Mouse (Mus musculus): ENCODE results near the gene Ttc7b. TPM values are rescaled to one million over a fixed set of nuclear protein-coding genes. Genes with fewer than 3 reads are reported as not detected.

Ttc7b gene
- total RNA-seq, 1 experiment, result 19.0 TPM

DNA sequence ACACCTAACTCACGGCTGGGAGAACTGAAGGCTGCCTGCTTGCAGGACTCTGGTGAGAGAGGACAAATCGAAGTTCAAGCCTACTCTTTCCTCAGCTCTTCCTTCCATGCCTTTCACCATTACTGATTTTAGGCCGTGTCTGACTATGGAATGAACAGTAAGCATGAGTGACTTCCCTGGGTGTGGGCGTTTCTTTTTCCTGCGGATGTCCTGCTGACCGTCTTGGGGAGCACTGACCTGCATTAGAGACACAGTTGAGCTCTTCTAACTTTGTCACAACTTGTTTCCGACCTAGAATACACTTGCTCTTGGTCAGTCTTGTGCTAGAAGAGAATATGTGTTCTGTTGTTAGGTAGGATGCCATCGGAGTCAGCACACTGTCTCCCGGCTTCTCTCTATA lies 50.3 kb downstream of the Ttc7b start:
- Histone ChIP-seq H3K27ac (ENCODE audit: insufficient read depth, low read depth, low read length, poor library complexity, severe bottlenecking) (0 out of 2 replicates have a peak overlapping the region, but pooled peaks have one; percentile 19), H3K4me3 (ENCODE audit: insufficient read depth in 1 of 2, low read depth in 1 of 2, low read length in 2 of 2, poor library complexity in 1 of 2, severe bottlenecking in 1 of 2) (no peak overlapping the region), H3K9me3 (ENCODE audit: control insufficient read depth, insufficient read depth, low read depth, low read length) (no peaks in the 10 kb centered on the region), H3K9ac (ENCODE audit: insufficient read depth, low read depth, low read length, poor library complexity, severe bottlenecking) (no peak overlapping the region), H3K36me3 (ENCODE audit: control insufficient read depth, insufficient read depth, low read length, poor library complexity, severe bottlenecking) (peaks cover 2% of the 10 kb centered on the region; the same call in 1 of the 2 replicates), H3K4me1 (ENCODE audit: control insufficient read depth in 2 of 2, insufficient read depth in 2 of 2, low read length in 2 of 2, poor library complexity in 1 of 2) (peaks cover 1 to 2% of the 10 kb centered on the region in 2 experiments; a peak in 2 of 4 replicates)
- TF ChIP-seq MAFK (IDR thresholded peaks at IDR 0.05; ENCODE audit: insufficient read depth, low read depth, low read length) (no peak), ZC3H11A (IDR thresholded peaks at IDR 0.05; ENCODE audit: borderline replicate concordance, low read depth, low read length) (no peak), HCFC1 (IDR thresholded peaks at IDR 0.05; ENCODE audit: borderline replicate concordance, insufficient read depth, low read length) (no peak), CHD2 (IDR thresholded peaks at IDR 0.05; ENCODE audit: low read depth, low read length) (no peak), ZNF384 (IDR thresholded peaks at IDR 0.05; ENCODE audit: low read depth, low read length) (no peak)
- no peak for DNase-seq (ENCODE audit: low read depth, low spot score)
- in situ Hi-C loops (cut with MboI; ENCODE audit: low sequenced_read_pairs in 2 of 2, unreplicated experiment in 2 of 2), result no loop called here

- Histone ChIP-seq H3K4me3 (ENCODE audit: insufficient read depth in 1 of 2, low read depth in 1 of 2, low read length in 2 of 2, poor library complexity in 1 of 2, severe bottlenecking in 1 of 2) (no peak overlapping the region), H3K27ac (ENCODE audit: insufficient read depth, low read depth, low read length, poor library complexity, severe bottlenecking) (0 out of 2 replicates have a peak overlapping the region, but pooled peaks have one; percentile 19), H3K4me1 (ENCODE audit: control insufficient read depth in 2 of 2, insufficient read depth in 2 of 2, low read length in 2 of 2, poor library complexity in 1 of 2) (peaks cover 1 to 2% of the 10 kb centered on the region in 2 experiments; a peak in 2 of 4 replicates), H3K36me3 (ENCODE audit: control insufficient read depth, insufficient read depth, low read length, poor library complexity, severe bottlenecking) (peaks cover 2% of the 10 kb centered on the region; the same call in 1 of the 2 replicates), H3K9ac (ENCODE audit: insufficient read depth, low read depth, low read length, poor library complexity, severe bottlenecking) (no peak overlapping the region), H3K9me3 (ENCODE audit: control insufficient read depth, insufficient read depth, low read depth, low read length) (no peaks in the 10 kb centered on the region)
- no peak for DNase-seq (ENCODE audit: low read depth, low spot score)
- TF ChIP-seq CHD2 (IDR thresholded peaks at IDR 0.05; ENCODE audit: low read depth, low read length) (no peak), HCFC1 (IDR thresholded peaks at IDR 0.05; ENCODE audit: borderline replicate concordance, insufficient read depth, low read length) (no peak)
- in situ Hi-C loops (cut with MboI; ENCODE audit: low sequenced_read_pairs in 2 of 2, unreplicated experiment in 2 of 2), result no loop called here
Measured at GRCm38 (mm10) chr12:100469503-100470293, 50.9 kb downstream of the Ttc7b start.

DNA sequence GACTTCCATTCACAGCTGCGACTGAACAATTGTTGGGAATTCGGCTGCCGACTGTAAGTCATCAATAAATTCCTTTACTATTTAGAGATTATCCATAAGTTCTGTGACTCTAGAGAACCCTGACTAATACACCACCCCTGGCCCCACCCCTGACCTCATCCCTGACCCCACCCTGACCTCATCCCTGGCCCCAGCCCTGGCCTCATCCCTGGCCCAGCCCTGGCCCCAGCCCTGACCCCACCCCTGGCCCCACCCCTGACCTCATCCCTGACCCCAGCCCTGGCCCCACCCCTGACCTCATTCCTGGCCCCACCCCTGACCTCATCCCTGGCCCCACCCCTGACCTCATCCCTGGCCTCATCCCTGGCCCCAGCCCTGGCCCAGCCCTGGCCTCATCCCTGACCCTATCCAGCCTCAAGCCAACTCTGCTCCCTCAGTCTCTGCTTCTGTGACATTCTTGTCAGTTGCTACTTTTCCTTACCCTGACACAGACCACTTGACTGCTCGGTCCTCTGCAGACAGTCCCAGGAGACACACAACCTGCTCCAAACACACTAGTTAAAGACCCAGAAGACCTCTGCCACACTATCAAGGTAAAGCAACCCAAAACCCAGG lies 55.4 kb downstream of the Ttc7b start:
- no peak overlapping the region for H3K4me3 ChIP-seq (ENCODE audit: insufficient read depth in 1 of 2, low read depth in 1 of 2, low read length in 2 of 2, poor library complexity in 1 of 2, severe bottlenecking in 1 of 2)
- TF ChIP-seq MAFK (IDR thresholded peaks at IDR 0.05; ENCODE audit: insufficient read depth, low read depth, low read length), result no peak
- no peak for TF ChIP-seq ZNF384 (IDR thresholded peaks at IDR 0.05; ENCODE audit: low read depth, low read length)
- TF ChIP-seq HCFC1 (IDR thresholded peaks at IDR 0.05; ENCODE audit: borderline replicate concordance, insufficient read depth, low read length), result no peak
- TF ChIP-seq ZC3H11A (IDR thresholded peaks at IDR 0.05; ENCODE audit: borderline replicate concordance, low read depth, low read length), result no peak
- TF ChIP-seq CHD2 (IDR thresholded peaks at IDR 0.05; ENCODE audit: low read depth, low read length), result no peak
- peaks cover 1 to 2% of the 10 kb centered on the region in 2 experiments; a peak in 2 of 4 replicates for H3K4me1 ChIP-seq (ENCODE audit: control insufficient read depth in 2 of 2, insufficient read depth in 2 of 2, low read length in 2 of 2, poor library complexity in 1 of 2)
- peaks cover 2% of the 10 kb centered on the region; the same call in 1 of the 2 replicates for H3K36me3 ChIP-seq (ENCODE audit: control insufficient read depth, insufficient read depth, low read length, poor library complexity, severe bottlenecking)
- H3K9ac ChIP-seq (ENCODE audit: insufficient read depth, low read depth, low read length, poor library complexity, severe bottlenecking), result no peak overlapping the region
- in situ Hi-C loops (cut with MboI; ENCODE audit: low sequenced_read_pairs in 2 of 2, unreplicated experiment in 2 of 2), result no loop called here
- no peaks in the 10 kb centered on the region for H3K9me3 ChIP-seq (ENCODE audit: control insufficient read depth, insufficient read depth, low read depth, low read length)
- DNase-seq (ENCODE audit: low read depth, low spot score), result no peak
- no peak overlapping the region; the same call in 1 of the 2 replicates for H3K27ac ChIP-seq (ENCODE audit: insufficient read depth, low read depth, low read length, poor library complexity, severe bottlenecking)

DNA sequence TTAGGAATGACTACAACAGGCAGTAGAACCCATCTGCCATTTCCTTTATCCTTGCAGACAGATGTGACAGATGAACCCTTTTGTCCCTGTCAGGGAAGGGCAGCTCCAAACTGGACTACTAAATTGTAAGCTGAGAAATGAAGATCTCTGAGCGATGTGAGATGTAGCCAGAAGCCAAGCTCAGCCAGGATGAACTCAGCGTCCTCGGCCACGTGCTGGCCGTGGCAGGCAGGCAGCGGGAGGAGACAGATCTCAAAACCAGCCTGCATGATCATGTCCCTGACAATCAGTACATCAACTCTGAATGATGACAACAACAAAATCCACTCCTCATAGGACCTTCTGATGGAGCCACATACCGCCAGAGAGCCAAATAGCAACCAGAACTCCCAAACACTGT lies 62.9 kb downstream of the Ttc7b start:
- in situ Hi-C loops (cut with MboI; ENCODE audit: low sequenced_read_pairs in 2 of 2, unreplicated experiment in 2 of 2), result no loop called here
- TF ChIP-seq MAFK (IDR thresholded peaks at IDR 0.05; ENCODE audit: insufficient read depth, low read depth, low read length) (no peak), HCFC1 (IDR thresholded peaks at IDR 0.05; ENCODE audit: borderline replicate concordance, insufficient read depth, low read length) (no peak), ZNF384 (IDR thresholded peaks at IDR 0.05; ENCODE audit: low read depth, low read length) (no peak), CHD2 (IDR thresholded peaks at IDR 0.05; ENCODE audit: low read depth, low read length) (no peak), ZC3H11A (IDR thresholded peaks at IDR 0.05; ENCODE audit: borderline replicate concordance, low read depth, low read length) (no peak)
- DNase-seq (ENCODE audit: low read depth, low spot score), result no peak
- H3K9me3 ChIP-seq (ENCODE audit: control insufficient read depth, insufficient read depth, low read depth, low read length), result no peaks in the 10 kb centered on the region
- peaks cover 0 to 2% of the 10 kb centered on the region in 2 experiments; a peak in 1 of 4 replicates for H3K4me1 ChIP-seq (ENCODE audit: control insufficient read depth in 2 of 2, insufficient read depth in 2 of 2, low read length in 2 of 2, poor library complexity in 1 of 2)
- H3K4me3 ChIP-seq (ENCODE audit: insufficient read depth in 1 of 2, low read depth in 1 of 2, low read length in 2 of 2, poor library complexity in 1 of 2, severe bottlenecking in 1 of 2), result no peak overlapping the region
- H3K36me3 ChIP-seq (ENCODE audit: control insufficient read depth, insufficient read depth, low read length, poor library complexity, severe bottlenecking), result peaks cover 7% of the 10 kb centered on the region; the same call in 1 of the 2 replicates
- no peak overlapping the region for H3K27ac ChIP-seq (ENCODE audit: insufficient read depth, low read depth, low read length, poor library complexity, severe bottlenecking)
- H3K9ac ChIP-seq (ENCODE audit: insufficient read depth, low read depth, low read length, poor library complexity, severe bottlenecking), result no peak overlapping the region
